8 mouse cellular contexts compared by ENCODE assay signal in the genomic region with DNA sequence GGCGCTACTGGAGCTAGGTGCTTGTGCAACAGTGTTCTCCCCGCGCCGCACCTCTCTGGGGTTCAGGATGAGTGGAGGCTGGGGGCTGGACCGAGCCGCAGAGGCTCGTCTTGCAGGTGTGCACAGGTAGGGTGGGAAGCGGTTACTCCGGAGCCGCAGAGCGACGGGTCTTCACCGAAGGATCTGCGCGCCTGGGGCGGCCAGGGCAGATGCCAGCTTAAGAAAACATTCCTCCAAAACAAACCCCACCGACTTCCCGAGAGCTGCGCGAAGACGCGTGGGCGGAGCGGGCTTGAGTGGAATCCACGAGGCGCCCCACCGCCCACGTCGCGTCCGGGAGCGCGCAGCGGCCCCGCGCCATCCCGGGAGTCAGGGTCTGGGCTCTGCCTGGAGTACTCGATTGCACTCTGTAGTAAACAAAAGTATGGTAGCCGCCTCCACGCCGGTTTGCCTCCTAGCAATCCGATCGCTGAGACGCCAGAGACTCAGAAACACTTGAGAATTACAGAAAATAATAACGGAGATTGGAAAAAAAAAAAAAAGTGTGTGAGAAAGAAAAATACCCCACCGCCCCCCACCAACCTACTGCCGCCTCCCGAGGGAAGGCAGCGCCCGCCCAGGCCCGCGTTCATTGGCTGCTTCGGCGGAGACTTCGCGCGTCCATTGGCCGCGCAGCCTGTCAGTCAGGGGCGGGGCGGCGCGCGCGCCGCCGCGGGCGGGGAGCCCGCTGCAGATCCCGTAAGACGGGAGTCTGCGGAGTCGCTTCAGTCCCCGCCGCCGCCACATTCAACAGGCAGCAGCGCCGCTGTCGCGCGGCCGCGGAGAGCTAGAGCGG. TPM values are rescaled to one million over a fixed set of nuclear protein-coding genes. Genes with fewer than 3 reads are reported as not detected.
DNase-seq lines count a peak whose midpoint lies in the region; ATAC-seq and TF ChIP-seq lines count a peak whose summit lies in the region.

A gene (plus strand): TSS at position 685 of the 835 bp plus-strand sequence.

- H3K4me1 ChIP-seq in hindbrain, embryonic 16.5 days (ENCODE audit: control insufficient read depth, insufficient read depth, low read depth, low read length), result peaks cover 24% of the 10 kb centered on the region
- peaks cover 40% of the 10 kb centered on the region for H3K4me1 ChIP-seq in megakaryocyte, embryonic 14.5 days

- H3K4me3 ChIP-seq in gastrocnemius, adult 2 months, result peak within 1 kb of the TSS; percentile 93
- peak within 1 kb of the TSS; percentile 89 for H3K4me3 ChIP-seq in hindbrain, embryonic 16.5 days (ENCODE audit: low read length)
- H3K4me3 ChIP-seq in megakaryocyte, embryonic 14.5 days (replicated peaks), result peak within 1 kb of the TSS; percentile 98

- H3K27ac ChIP-seq in gastrocnemius, adult 2 months, result peak within 1 kb of the TSS; percentile 99
- peak within 1 kb of the TSS; percentile 74; the same call in 1 of the 2 replicates for H3K27ac ChIP-seq in hindbrain, embryonic 16.5 days (ENCODE audit: low read depth, low read length)

- intact Hi-C loops in gastrocnemius, adult 2 months (cut with DNase I), result loop anchor here (1.0 to 10.0 kb wide), 5 partner anchors 134 to 993 kb away; no protein-coding TSS in a partner anchor

- peak; percentile 17; the same call in 1 of the 2 replicates for TF ChIP-seq CTCF in gastrocnemius, adult 2 months (IDR thresholded peaks at IDR 0.05)

- peak; percentile 68 for ATAC-seq in activated CD4-positive, CD25-positive, alpha-beta regulatory T cell, adult 4 months
- peak; percentile 97 for ATAC-seq in hindbrain, embryonic 16.5 days

- H3K9ac ChIP-seq in hindbrain, embryonic 16.5 days (ENCODE audit: low read depth, low read length), result peak within 1 kb of the TSS; percentile 72

- peak; percentile 88 to 97 for DNase-seq in cerebellum, postnatal 4 days (ENCODE audit: low spot score in 2 of 2)
- DNase-seq in gastrocnemius, adult 2 months, result peak; percentile 95
- peak; percentile 60 to 72 for DNase-seq in left cerebral cortex, adult 9 months (ENCODE audit: low spot score in 2 of 2)
- DNase-seq in right cerebral cortex, postnatal 10 days (ENCODE audit: low spot score in 2 of 2), result peak; percentile 89 to 92
- peak; percentile 87 for DNase-seq in urinary bladder, postnatal 14 days (ENCODE audit: low spot score)

- peak within 1 kb of the TSS; percentile 93 for H3K4me2 ChIP-seq in hindbrain, embryonic 16.5 days (ENCODE audit: low read length)

- no peaks in the 10 kb centered on the region for H3K36me3 ChIP-seq in hindbrain, embryonic 16.5 days (ENCODE audit: control insufficient read depth, insufficient read depth, low read length)
- H3K36me3 ChIP-seq in megakaryocyte, embryonic 14.5 days (replicated peaks; ENCODE audit: low read length), result no peaks in the 10 kb centered on the region

- under 1% methylated on average over 75 of the region's 85 CpGs for WGBS in hindbrain, embryonic 16.5 days

- peaks cover 35% of the 10 kb centered on the region for H3K27me3 ChIP-seq in hindbrain, embryonic 16.5 days (replicated peaks; ENCODE audit: control insufficient read depth, insufficient read depth, low read length)
- H3K27me3 ChIP-seq in megakaryocyte, embryonic 14.5 days (replicated peaks), result peaks cover 21% of the 10 kb centered on the region

- H3K9me3 ChIP-seq in hindbrain, embryonic 16.5 days (ENCODE audit: control insufficient read depth, low read length), result no peaks in the 10 kb centered on the region
- no peaks in the 10 kb centered on the region for H3K9me3 ChIP-seq in megakaryocyte, embryonic 14.5 days

RNA-seq across cellular contexts. Expression of the gene that starts here (rescaled TPM):
- 10 to 100 TPM; 30.3 to 30.6 TPM for polyA plus RNA-seq in activated CD4-positive, CD25-positive, alpha-beta regulatory T cell, adult 4 months (2017; shearing (Covaris generic))
- 10 to 100 TPM; 31.2 to 36.6 TPM for total RNA-seq in gastrocnemius, adult 2 months (2021)
- polyA plus RNA-seq in hindbrain, embryonic 16.5 days (2015; fragmentation: Nextera tagmentation; extraction: Ambion mirVana), result 2.3 and 3.0 TPM in 2 replicates
- 1.1 and 1.9 TPM in 2 replicates for polyA plus RNA-seq in megakaryocyte, embryonic 14.5 days (2012; ENCODE audit: insufficient read depth, low replicate concordance)

Comparison
In these comparisons a context has a peak if more than half of its experiments do, and no peak if none do; other contexts are left out.
1. Peak in every context shown above with its lines: DNase-seq, ATAC-seq, H3K4me3 ChIP-seq and H3K27ac ChIP-seq.